ENCODE assay signal across 8 mouse cellular contexts in the genomic region with DNA sequence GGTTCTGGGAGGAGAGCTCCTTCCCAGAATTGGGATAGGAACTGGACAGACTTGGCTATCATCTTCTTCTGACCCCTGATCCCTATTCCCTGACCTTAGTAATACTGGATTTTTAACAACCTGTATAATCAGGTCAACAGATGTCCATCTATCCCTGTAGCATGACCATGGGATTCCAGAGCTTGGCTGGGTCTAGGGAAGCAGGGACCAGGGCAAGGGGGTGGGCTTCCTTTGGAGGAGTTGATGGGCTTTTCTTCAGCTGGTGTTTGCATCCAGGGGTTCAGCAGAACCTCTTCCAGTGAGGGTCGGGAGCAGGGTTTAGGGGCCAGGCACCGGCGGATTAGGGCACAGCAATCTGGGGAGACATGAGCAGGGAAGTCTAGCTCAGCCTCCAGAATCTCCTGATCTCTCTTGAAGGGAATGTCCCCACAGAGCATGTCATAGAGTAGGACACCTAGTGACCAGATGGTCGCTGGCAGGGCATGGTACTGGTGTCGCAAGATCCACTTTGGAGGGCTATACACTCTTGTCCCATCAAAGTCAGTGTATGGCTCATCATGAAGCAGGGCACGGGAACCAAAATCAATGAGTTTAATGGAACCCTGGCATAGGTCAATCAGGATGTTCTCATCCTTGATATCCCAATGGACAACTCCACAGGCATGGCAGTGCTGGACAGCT. TPM values are rescaled to one million over a fixed set of nuclear protein-coding genes. Genes with fewer than 3 reads are reported as not detected.
A peak's percentile ranks its signal among the peaks of the same experiment; 100 is the strongest.
DNase-seq lines count a peak whose midpoint lies in the region; ATAC-seq and TF ChIP-seq lines count a peak whose summit lies in the region.
"Not testable (repeated sequence)": the region's sequence is repeated elsewhere in the genome, so short reads cannot be mapped to it uniquely, and the experiment has no call there.

No protein-coding gene starts in this region.

- WGBS in forebrain, embryonic 13.5 days, result no CpG with 5 or more reads among the region's 6 CpGs
- no CpG with 5 or more reads among the region's 6 CpGs for WGBS in heart, embryonic 15.5 days
- WGBS in hindbrain, postnatal 0 days, result no CpG with 5 or more reads among the region's 6 CpGs
- WGBS in limb, embryonic 12.5 days, result no CpG with 5 or more reads among the region's 6 CpGs
- no CpG with 5 or more reads among the region's 6 CpGs for WGBS in lung, embryonic 14.5 days
- no CpG with 5 or more reads among the region's 6 CpGs for WGBS in midbrain, embryonic 14.5 days

- H3K4me2 ChIP-seq in forebrain, embryonic 13.5 days; heart, embryonic 15.5 days; hindbrain, postnatal 0 days (ENCODE audit: low read depth, low read length); limb, embryonic 12.5 days; lung, embryonic 14.5 days; midbrain, embryonic 14.5 days (ENCODE audit: low read length): not testable (repeated sequence)

- H3K9me3 ChIP-seq in forebrain, embryonic 13.5 days (replicated peaks); heart, embryonic 15.5 days (replicated peaks); hindbrain, postnatal 0 days (ENCODE audit: low read length); limb, embryonic 12.5 days; lung, embryonic 14.5 days (ENCODE audit: low read depth, low read length); midbrain, embryonic 14.5 days (ENCODE audit: control insufficient read depth, low read length): not testable (repeated sequence)

- not testable (repeated sequence) for H3K36me3 ChIP-seq in forebrain, embryonic 13.5 days (ENCODE audit: poor library complexity, severe bottlenecking); heart, embryonic 15.5 days; hindbrain, postnatal 0 days (ENCODE audit: insufficient read depth, low read length); limb, embryonic 12.5 days; lung, embryonic 14.5 days (ENCODE audit: insufficient read depth); midbrain, embryonic 14.5 days (ENCODE audit: control insufficient read depth, insufficient read depth, low read length)

- H3K9ac ChIP-seq in forebrain, embryonic 13.5 days; heart, embryonic 15.5 days; hindbrain, postnatal 0 days (replicated peaks; ENCODE audit: low read length); limb, embryonic 12.5 days (replicated peaks); lung, embryonic 14.5 days; midbrain, embryonic 14.5 days (replicated peaks; ENCODE audit: low read length): not testable (repeated sequence)

- H3K27me3 ChIP-seq in forebrain, embryonic 13.5 days; heart, embryonic 15.5 days; hindbrain, postnatal 0 days (ENCODE audit: insufficient read depth, low read length); limb, embryonic 12.5 days; lung, embryonic 14.5 days (ENCODE audit: insufficient read depth, low read length); midbrain, embryonic 14.5 days (ENCODE audit: control insufficient read depth, insufficient read depth, low read length): not testable (repeated sequence)

- H3K4me1 ChIP-seq in forebrain, embryonic 13.5 days; heart, embryonic 15.5 days (replicated peaks); hindbrain, postnatal 0 days (ENCODE audit: insufficient read depth, low read length); limb, embryonic 12.5 days (replicated peaks); lung, embryonic 14.5 days (ENCODE audit: insufficient read depth); midbrain, embryonic 14.5 days (ENCODE audit: control insufficient read depth, insufficient read depth, low read length): not testable (repeated sequence)

- DNase-seq in hindbrain, postnatal 0 days (ENCODE audit: low spot score); lung, embryonic 14.5 days; midbrain, embryonic 14.5 days: not testable (repeated sequence)

- TF ChIP-seq CTCF in hindbrain, postnatal 0 days (IDR thresholded peaks at IDR 0.05; ENCODE audit: low read depth); lung, embryonic 14.5 days (IDR thresholded peaks at IDR 0.05; ENCODE audit: low read depth): not testable (repeated sequence)

- not testable (repeated sequence) for H3K27ac ChIP-seq in forebrain, embryonic 13.5 days; heart, embryonic 15.5 days; hindbrain, postnatal 0 days; limb, embryonic 12.5 days; lung, embryonic 14.5 days (ENCODE audit: low read depth); midbrain, embryonic 14.5 days (replicated peaks; ENCODE audit: low read depth, low read length)

- not testable (repeated sequence) for H3K4me3 ChIP-seq in forebrain, embryonic 13.5 days; heart, embryonic 15.5 days; hindbrain, postnatal 0 days (ENCODE audit: low read length); limb, embryonic 12.5 days (replicated peaks); lung, embryonic 14.5 days (ENCODE audit: low read depth, low read length); midbrain, embryonic 14.5 days (replicated peaks; ENCODE audit: low read depth, low read length)

- peak; percentile 23 for ATAC-seq in common myeloid progenitor, adult 5-6 weeks (replicated peaks; ENCODE audit: low read depth, poor library complexity, severe bottlenecking)
- ATAC-seq in forebrain, embryonic 13.5 days, result peak; percentile 39
- ATAC-seq in heart, embryonic 15.5 days (replicated peaks; ENCODE audit: insufficient number of reproducible peaks, insufficient read depth, low FRiP score, low read depth), result peak; percentile 56; the same call in 1 of the 2 replicates
- peak; percentile 61 for ATAC-seq in hindbrain, postnatal 0 days
- ATAC-seq in limb, embryonic 12.5 days (ENCODE audit: insufficient number of reproducible peaks, insufficient read depth, low FRiP score, low TSS enrichment, low read depth), result peak; percentile 61
- peak; percentile 50 for ATAC-seq in lung, embryonic 14.5 days (ENCODE audit: insufficient read depth)
- ATAC-seq in midbrain, embryonic 14.5 days (ENCODE audit: low FRiP score, low TSS enrichment), result peak; percentile 60
- ATAC-seq in neutrophil, adult 5-6 weeks (ENCODE audit: extremely low read depth, insufficient number of reproducible peaks, low FRiP score, poor library complexity, severe bottlenecking), result peak; percentile 9; the same call in 1 of the 2 replicates

RNA-seq across cellular contexts. Expression of a gene that starts 58.1 kb away (rescaled TPM):
- total RNA-seq in common myeloid progenitor, adult 5-6 weeks (2017), result not detected in 2 replicates
- 0.17 TPM in 1 of 2 replicates, not detected in the other for polyA plus RNA-seq in forebrain, embryonic 13.5 days (2015; fragmentation: Nextera tagmentation; extraction: Ambion mirVana)
- 0.22 and 0.31 TPM in 2 replicates for polyA plus RNA-seq in heart, embryonic 15.5 days (2015; fragmentation: Nextera tagmentation; extraction: Ambion mirVana)
- total RNA-seq in hindbrain, postnatal 0 days (2014; rRNA removed), result 0.21 and 0.22 TPM in 2 replicates
- polyA plus RNA-seq in hindbrain, postnatal 0 days (2015; fragmentation: Nextera tagmentation; extraction: Ambion mirVana), result 0.18 and 0.19 TPM in 2 replicates
- not detected in 2 replicates for polyA plus RNA-seq in limb, embryonic 12.5 days (2016; fragmentation: Nextera tagmentation; extraction: Ambion mirVana)
- 0.24 and 0.80 TPM in 2 replicates for polyA plus RNA-seq in lung, embryonic 14.5 days (2014; fragmentation: Nextera tagmentation; extraction: Ambion mirVana)
- 0.12 TPM in 1 of 2 replicates, not detected in the other for polyA plus RNA-seq in midbrain, embryonic 14.5 days (2014; fragmentation: Nextera tagmentation; extraction: Ambion mirVana)
- 0.23 and 0.61 TPM in 2 replicates for total RNA-seq in neutrophil, adult 5-6 weeks (2017)

Comparison
In these comparisons a context has a peak if more than half of its experiments do, and no peak if none do; other contexts are left out.
1. ATAC-seq: peak in every context shown above with its lines; median percentile 61 in hindbrain, postnatal 0 days; 61 in limb, embryonic 12.5 days; 60 in midbrain, embryonic 14.5 days; 56 in heart, embryonic 15.5 days; 50 in lung, embryonic 14.5 days; 39 in forebrain, embryonic 13.5 days; 23 in common myeloid progenitor, adult 5-6 weeks; 9 in neutrophil, adult 5-6 weeks.